Mouse (Mus musculus) megakaryocyte, adult 5-6 weeks (primary cell): ENCODE measurements around the gene Btbd6. TPM values are rescaled to one million over a fixed set of nuclear protein-coding genes. Genes with fewer than 3 reads are reported as not detected.

Experiments used
- ATAC-seq: 2 replicates; pipeline ENCODE4 v1.8.0; 2016; ENCODE audit warnings: mild to moderate bottlenecking, inconsistent platforms; ENCODE audit not compliant: poor library complexity, severe bottlenecking
- total RNA-seq, 2 experiments: library from RNA; stranded (forward) in 1 of 2; stranded (reverse) in 1 of 2; fragments of 153-499, 151-499 nt in 1 of 2; fragments of 221-1000, 200-1000 nt in 1 of 2; gene quantifications; 2 replicates each; pipeline versions ENCODE4 v1.2.3 to v1.2.4; 2015 to 2017

The Btbd6 gene
- total RNA-seq, 2 experiments from 2014 or later, result 4.0 to 4.2 TPM

- no peak for ATAC-seq
Observed at GRCm38 (mm10) chr12:113004011-113004410, 27.7 kb downstream of the Btbd6 start.

GRCm38 (mm10) chr12:113004993-113005392, 28.7 kb downstream of the Btbd6 start:
- peak; percentile 42 for ATAC-seq

GRCm38 (mm10) chr12:113011702-113012360, 35.5 kb downstream of the Btbd6 start:
- no peak for ATAC-seq

GRCm38 (mm10) chr12:113012443-113012842, 36.2 kb downstream of the Btbd6 start:
- ATAC-seq, result no peak

GRCm38 (mm10) chr12:113013021-113013491, 36.8 kb downstream of the Btbd6 start:
- ATAC-seq, result no peak

- peak; percentile 85 for ATAC-seq
Observed at GRCm38 (mm10) chr12:113013604-113014558, 37.6 kb downstream of the Btbd6 start, which contains the start of gene Pacs2. Gene Pacs2 (plus strand): TSS chr12:113014508.

GRCm38 (mm10) chr12:113014561-113015556, 38.6 kb downstream of the Btbd6 start:
- peak; percentile 46 for ATAC-seq

- ATAC-seq, result no peak
Observed at GRCm38 (mm10) chr12:113015956-113016355, 39.7 kb downstream of the Btbd6 start.

GRCm38 (mm10) chr12:113016976-113017375, 40.7 kb downstream of the Btbd6 start:
- no peak for ATAC-seq

- ATAC-seq, result peak; percentile 36
Observed at GRCm38 (mm10) chr12:113017429-113017984, 41.2 kb downstream of the Btbd6 start.

- ATAC-seq, result no peak
Observed at GRCm38 (mm10) chr12:113018763-113019162, 42.5 kb downstream of the Btbd6 start.

GRCm38 (mm10) chr12:113021488-113021887, 45.2 kb downstream of the Btbd6 start:
- ATAC-seq, result no peak

- peak; percentile 62 for ATAC-seq
Observed at GRCm38 (mm10) chr12:113023082-113023481, 46.8 kb downstream of the Btbd6 start.

GRCm38 (mm10) chr12:113026557-113026956, 50.3 kb downstream of the Btbd6 start:
- ATAC-seq, result peak; percentile 54

GRCm38 (mm10) chr12:113027495-113027894, 51.2 kb downstream of the Btbd6 start:
- no peak for ATAC-seq

GRCm38 (mm10) chr12:113028067-113028466, 51.8 kb downstream of the Btbd6 start:
- ATAC-seq, result no peak
